In the genomic region with DNA sequence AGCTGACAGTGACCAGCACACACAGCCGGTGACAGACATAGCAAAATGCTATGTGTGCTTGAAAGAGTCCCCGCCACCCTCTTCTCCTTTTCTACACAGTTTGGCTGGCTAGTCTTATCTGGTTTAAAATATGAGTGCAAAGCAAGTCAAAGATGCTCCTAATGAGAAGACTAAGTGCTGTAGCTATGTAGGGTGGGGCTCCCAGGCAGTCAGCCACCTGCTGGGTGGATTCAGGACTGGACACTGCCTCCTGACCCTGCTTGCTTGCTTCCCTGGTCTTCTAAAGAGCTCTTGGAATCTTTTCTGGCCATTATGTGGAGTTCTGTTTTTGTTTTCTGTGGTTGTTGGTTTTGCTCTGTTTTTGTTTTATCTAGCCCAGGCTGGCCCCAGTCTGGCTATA, we compare ENCODE assay signal across 19 mouse cellular contexts.
DNase-seq lines count a peak whose midpoint lies in the region; ATAC-seq and TF ChIP-seq lines count a peak whose summit lies in the region.
"Had no signal": no experiment of that assay in that cellular context is flagged by ENCODE, and none has a peak within 500 bp of the region (broad histone marks: within the 10 kb centered on the region; RNA-seq: fewer than 3 reads in every experiment).

No protein-coding gene starts in this region.

- no peak for ATAC-seq in hindbrain, embryonic 16.5 days
- ATAC-seq in neural tube, embryonic 13.5 days (ENCODE audit: low read depth): no peak
- ATAC-seq in forebrain, embryonic 16.5 days: no peak
- no peak for ATAC-seq in midbrain, embryonic 15.5 days (replicated peaks)

- TF ChIP-seq CTCF in thymus, adult 2 months (IDR thresholded peaks at IDR 0.05; ENCODE audit: borderline replicate concordance, control insufficient read depth, extremely low read depth, insufficient read depth, low read length, poor library complexity): no peak

- H3K4me3 ChIP-seq in hindbrain, embryonic 10.5 days: no peak overlapping the region
- H3K4me3 ChIP-seq in hindbrain, embryonic 16.5 days (ENCODE audit: low read length): no peak overlapping the region
- H3K4me3 ChIP-seq in neural tube, embryonic 13.5 days: no peak overlapping the region
- H3K4me3 ChIP-seq in forebrain, embryonic 16.5 days (replicated peaks; ENCODE audit: low read length): no peak overlapping the region
- no peak overlapping the region for H3K4me3 ChIP-seq in midbrain, embryonic 15.5 days
- H3K4me3 ChIP-seq in thymus, adult 2 months (ENCODE audit: control insufficient read depth, insufficient read depth, low read length): no peak overlapping the region
- H3K4me3 ChIP-seq: embryonic facial prominence, embryonic 13.5 days; limb, embryonic 12.5 days; liver, embryonic 13.5 days; lung, embryonic 15.5 days had no signal

- H3K36me3 ChIP-seq in hindbrain, embryonic 10.5 days: no peaks in the 10 kb centered on the region
- H3K36me3 ChIP-seq in hindbrain, embryonic 16.5 days (ENCODE audit: control insufficient read depth, insufficient read depth, low read length): no peaks in the 10 kb centered on the region
- no peaks in the 10 kb centered on the region for H3K36me3 ChIP-seq in neural tube, embryonic 13.5 days
- H3K36me3 ChIP-seq in forebrain, embryonic 16.5 days (ENCODE audit: control insufficient read depth, insufficient read depth): no peaks in the 10 kb centered on the region
- H3K36me3 ChIP-seq in midbrain, embryonic 15.5 days (replicated peaks): no peaks in the 10 kb centered on the region
- H3K36me3 ChIP-seq in thymus, adult 2 months (ENCODE audit: control insufficient read depth, insufficient read depth, low read length): no peaks in the 10 kb centered on the region
- H3K36me3 ChIP-seq: embryonic facial prominence, embryonic 13.5 days; limb, embryonic 12.5 days; liver, embryonic 13.5 days; lung, embryonic 15.5 days had no signal

- WGBS in hindbrain, embryonic 10.5 days: 81% methylated on average over 2 of the region's 2 CpGs
- WGBS in hindbrain, embryonic 16.5 days: 60% methylated on average over 2 of the region's 2 CpGs
- 60% methylated on average over 2 of the region's 2 CpGs for WGBS in neural tube, embryonic 13.5 days
- 78% methylated on average over 2 of the region's 2 CpGs for WGBS in forebrain, embryonic 16.5 days
- WGBS in midbrain, embryonic 15.5 days: 58% methylated on average over 2 of the region's 2 CpGs
- 93% methylated on average over 2 of the region's 2 CpGs for WGBS in thymus, adult 2 months

- no peaks in the 10 kb centered on the region for H3K27me3 ChIP-seq in hindbrain, embryonic 10.5 days (ENCODE audit: insufficient read depth, poor library complexity, severe bottlenecking)
- no peaks in the 10 kb centered on the region for H3K27me3 ChIP-seq in hindbrain, embryonic 16.5 days (replicated peaks; ENCODE audit: control insufficient read depth, insufficient read depth, low read length)
- H3K27me3 ChIP-seq in neural tube, embryonic 13.5 days: no peaks in the 10 kb centered on the region
- H3K27me3 ChIP-seq in forebrain, embryonic 16.5 days (replicated peaks; ENCODE audit: control insufficient read depth, insufficient read depth, low read length): no peaks in the 10 kb centered on the region
- no peaks in the 10 kb centered on the region for H3K27me3 ChIP-seq in midbrain, embryonic 15.5 days (replicated peaks)
- H3K27me3 ChIP-seq in thymus, adult 2 months (ENCODE audit: control insufficient read depth, insufficient read depth, low read length): no peaks in the 10 kb centered on the region
- H3K27me3 ChIP-seq: embryonic facial prominence, embryonic 13.5 days; limb, embryonic 12.5 days; liver, embryonic 13.5 days; lung, embryonic 15.5 days had no signal

- no peak for DNase-seq in hindbrain, embryonic 10.5 days (ENCODE audit: low spot score)
- no peak for DNase-seq in neural tube, embryonic 10.5 days (ENCODE audit: extremely low spot score, low spot score)
- no peak for DNase-seq in thymus, adult 2 months
- no peak for DNase-seq in cerebellum, postnatal 14 days
- DNase-seq: adrenal gland, postnatal 10 days; B cell, adult 2 months; cerebellum, adult 2 months; gastrocnemius, postnatal 10 days; kidney, postnatal 4 days; liver, embryonic 13.5 days; right cerebral cortex, adult 18-20 months; thymus, postnatal 25 days had no signal

- H3K4me2 ChIP-seq in hindbrain, embryonic 16.5 days (ENCODE audit: low read length): no peak overlapping the region
- H3K4me2 ChIP-seq in neural tube, embryonic 13.5 days: no peak overlapping the region
- H3K4me2 ChIP-seq in forebrain, embryonic 16.5 days (ENCODE audit: low read length): no peak overlapping the region
- no peak overlapping the region for H3K4me2 ChIP-seq in midbrain, embryonic 15.5 days
- H3K4me2 ChIP-seq: embryonic facial prominence, embryonic 13.5 days; limb, embryonic 12.5 days; liver, embryonic 13.5 days; lung, embryonic 15.5 days had no signal

- TF ChIP-seq POLR2A in thymus, adult 2 months (IDR thresholded peaks at IDR 0.05; ENCODE audit: control insufficient read depth, extremely low read depth, insufficient read depth, low read length, poor library complexity): no peak

- H3K27ac ChIP-seq in hindbrain, embryonic 10.5 days: 0 out of 2 replicates have a peak overlapping the region, but pooled peaks have one; percentile 29
- H3K27ac ChIP-seq in hindbrain, embryonic 16.5 days (ENCODE audit: low read depth, low read length): no peak overlapping the region
- H3K27ac ChIP-seq in neural tube, embryonic 13.5 days (replicated peaks): peak overlapping the region; percentile 46
- H3K27ac ChIP-seq in forebrain, embryonic 16.5 days (ENCODE audit: low read length): peak overlapping the region; percentile 27; the same call in 1 of the 2 replicates
- H3K27ac ChIP-seq in midbrain, embryonic 15.5 days: peak overlapping the region; percentile 93
- H3K27ac ChIP-seq in thymus, adult 2 months (ENCODE audit: control insufficient read depth, insufficient read depth, low read length): no peak overlapping the region
- H3K27ac ChIP-seq: embryonic facial prominence, embryonic 13.5 days; limb, embryonic 12.5 days; liver, embryonic 13.5 days; lung, embryonic 15.5 days had no signal

- no peaks in the 10 kb centered on the region for H3K9me3 ChIP-seq in hindbrain, embryonic 10.5 days
- no peaks in the 10 kb centered on the region for H3K9me3 ChIP-seq in hindbrain, embryonic 16.5 days (ENCODE audit: control insufficient read depth, low read length)
- H3K9me3 ChIP-seq in neural tube, embryonic 13.5 days: no peaks in the 10 kb centered on the region
- no peaks in the 10 kb centered on the region for H3K9me3 ChIP-seq in forebrain, embryonic 16.5 days (ENCODE audit: control insufficient read depth, low read length)
- H3K9me3 ChIP-seq in midbrain, embryonic 15.5 days: no peaks in the 10 kb centered on the region
- H3K9me3 ChIP-seq: embryonic facial prominence, embryonic 13.5 days; limb, embryonic 12.5 days; liver, embryonic 13.5 days; lung, embryonic 15.5 days had no signal

- no peak overlapping the region for H3K9ac ChIP-seq in hindbrain, embryonic 16.5 days (ENCODE audit: low read depth, low read length)
- H3K9ac ChIP-seq in neural tube, embryonic 13.5 days: peak overlapping the region; percentile 23; the same call in 1 of the 2 replicates
- no peak overlapping the region for H3K9ac ChIP-seq in forebrain, embryonic 16.5 days (replicated peaks; ENCODE audit: low read depth, low read length)
- H3K9ac ChIP-seq in midbrain, embryonic 15.5 days: no peak overlapping the region
- H3K9ac ChIP-seq: embryonic facial prominence, embryonic 13.5 days; limb, embryonic 12.5 days; liver, embryonic 13.5 days; lung, embryonic 15.5 days had no signal

- H3K4me1 ChIP-seq in hindbrain, embryonic 10.5 days (replicated peaks): peaks cover 80% of the 10 kb centered on the region
- H3K4me1 ChIP-seq in hindbrain, embryonic 16.5 days (ENCODE audit: control insufficient read depth, insufficient read depth, low read depth, low read length): peaks cover 62% of the 10 kb centered on the region
- H3K4me1 ChIP-seq in neural tube, embryonic 13.5 days (replicated peaks): peaks cover 89% of the 10 kb centered on the region
- peaks cover 76% of the 10 kb centered on the region for H3K4me1 ChIP-seq in forebrain, embryonic 16.5 days (replicated peaks; ENCODE audit: control insufficient read depth, insufficient read depth, low read length)
- peaks cover 81% of the 10 kb centered on the region for H3K4me1 ChIP-seq in midbrain, embryonic 15.5 days
- H3K4me1 ChIP-seq in thymus, adult 2 months (replicated peaks; ENCODE audit: control insufficient read depth, insufficient read depth, low read length): no peaks in the 10 kb centered on the region
- H3K4me1 ChIP-seq: liver, embryonic 13.5 days had no signal

Comparison
In these comparisons a context has a peak if more than half of its experiments do, and no peak if none do; other contexts are left out.
1. H3K27ac ChIP-seq: peak in hindbrain, embryonic 10.5 days (single experiment), neural tube, embryonic 13.5 days (single experiment), forebrain, embryonic 16.5 days (single experiment) and midbrain, embryonic 15.5 days (single experiment); none in hindbrain, embryonic 16.5 days (single experiment) and thymus, adult 2 months (single experiment).